Mouse (Mus musculus): ENCODE measurements around the gene Dhx8.

- no peak for TF ChIP-seq POLR2A (IDR thresholded peaks at IDR 0.05; ENCODE audit: low read depth, low read length)
- TF ChIP-seq CTCF (IDR thresholded peaks at IDR 0.05; ENCODE audit: extremely low read depth, insufficient read depth, insufficient read length, insufficient replicate concordance): peak; percentile 93
Observed at GRCm38 (mm10) chr11:101814375-101815102, 81.8 kb downstream of the Dhx8 start.
